ENCODE assay signal across 10 mouse cellular contexts in genomic region chr3:38227596-38227995, GRCm38 (mm10).
DNase-seq lines count a peak whose midpoint lies in the region; ATAC-seq lines count a peak whose summit lies in the region.
"Had no signal": no experiment of that assay in that cellular context is flagged by ENCODE, and none has a peak within 500 bp of the region (broad histone marks: within the 10 kb centered on the region; RNA-seq: fewer than 3 reads in every experiment).

No protein-coding gene starts in this region.

- peak; percentile 83 for DNase-seq in hindbrain, embryonic 14.5 days (ENCODE audit: low spot score)
- peak; percentile 49 for DNase-seq in ES-CJ7 (ENCODE audit: low read depth, low spot score)
- peak; percentile 56 to 70 for DNase-seq in cerebellum, adult 18-20 months
- DNase-seq in gastrocnemius, postnatal 4 days (ENCODE audit: low spot score in 2 of 2) = peak; percentile 64 to 69
- peak; percentile 56 to 68 for DNase-seq in left cerebral cortex, postnatal 10 days (ENCODE audit: extremely low spot score in 1 of 2, low spot score in 2 of 2)
- peak; percentile 68 for DNase-seq in retina, postnatal 1 day
- peak; percentile 83 for DNase-seq in thymus, postnatal 4 days

- H3K27me3 ChIP-seq in hindbrain, embryonic 14.5 days (ENCODE audit: control insufficient read depth, insufficient read depth, low read length) = no peaks in the 10 kb centered on the region
- H3K27me3 ChIP-seq in hindbrain, embryonic 16.5 days (replicated peaks; ENCODE audit: control insufficient read depth, insufficient read depth, low read length) = no peaks in the 10 kb centered on the region
- H3K27me3 ChIP-seq: embryonic facial prominence, embryonic 15.5 days had no signal

- no peak overlapping the region for H3K27ac ChIP-seq in hindbrain, embryonic 14.5 days
- no peak overlapping the region for H3K27ac ChIP-seq in hindbrain, embryonic 16.5 days (ENCODE audit: low read depth, low read length)
- H3K27ac ChIP-seq: embryonic facial prominence, embryonic 15.5 days; midbrain, embryonic 12.5 days had no signal

- intact Hi-C loops in left cerebral cortex, postnatal 10 days (cut with DNase I) = loop anchor here (5.0 to 10.0 kb wide), 3 partner anchors 255 to 620 kb away; partner anchors contain the start of genes Ankrd50 and Spry1

- H3K36me3 ChIP-seq in hindbrain, embryonic 14.5 days (replicated peaks; ENCODE audit: control insufficient read depth, insufficient read depth) = no peaks in the 10 kb centered on the region
- no peaks in the 10 kb centered on the region for H3K36me3 ChIP-seq in hindbrain, embryonic 16.5 days (ENCODE audit: control insufficient read depth, insufficient read depth, low read length)
- H3K36me3 ChIP-seq: embryonic facial prominence, embryonic 15.5 days; midbrain, embryonic 12.5 days had no signal

- WGBS in hindbrain, embryonic 14.5 days = 25% methylated on average over 6 of the region's 6 CpGs
- 30% methylated on average over 6 of the region's 6 CpGs for WGBS in hindbrain, embryonic 16.5 days

- 0 out of 2 replicates have a peak, but pooled peaks cover 10% of the 10 kb centered on the region for H3K4me1 ChIP-seq in hindbrain, embryonic 14.5 days (replicated peaks; ENCODE audit: control insufficient read depth, insufficient read depth, low read length)
- peaks cover 6% of the 10 kb centered on the region; the same call in 1 of the 2 replicates for H3K4me1 ChIP-seq in hindbrain, embryonic 16.5 days (ENCODE audit: control insufficient read depth, insufficient read depth, low read depth, low read length)

- H3K4me3 ChIP-seq in hindbrain, embryonic 14.5 days (replicated peaks; ENCODE audit: low read length) = no peak overlapping the region
- no peak overlapping the region for H3K4me3 ChIP-seq in hindbrain, embryonic 16.5 days (ENCODE audit: low read length)
- H3K4me3 ChIP-seq: embryonic facial prominence, embryonic 15.5 days; midbrain, embryonic 12.5 days had no signal

- ATAC-seq in hindbrain, embryonic 14.5 days (ENCODE audit: low FRiP score) = no peak
- ATAC-seq in hindbrain, embryonic 16.5 days = no peak

- no peak overlapping the region for H3K4me2 ChIP-seq in hindbrain, embryonic 14.5 days (replicated peaks)
- no peak overlapping the region for H3K4me2 ChIP-seq in hindbrain, embryonic 16.5 days (ENCODE audit: low read length)
- H3K4me2 ChIP-seq: embryonic facial prominence, embryonic 15.5 days; midbrain, embryonic 12.5 days had no signal

- no peaks in the 10 kb centered on the region for H3K9me3 ChIP-seq in hindbrain, embryonic 14.5 days (ENCODE audit: control insufficient read depth, low read length)
- no peaks in the 10 kb centered on the region for H3K9me3 ChIP-seq in hindbrain, embryonic 16.5 days (ENCODE audit: control insufficient read depth, low read length)
- H3K9me3 ChIP-seq: embryonic facial prominence, embryonic 15.5 days; midbrain, embryonic 12.5 days had no signal

- H3K9ac ChIP-seq in hindbrain, embryonic 14.5 days = no peak overlapping the region
- no peak overlapping the region for H3K9ac ChIP-seq in hindbrain, embryonic 16.5 days (ENCODE audit: low read depth, low read length)
- H3K9ac ChIP-seq: embryonic facial prominence, embryonic 15.5 days; midbrain, embryonic 12.5 days had no signal
